Mouse (Mus musculus) CH12.LX (cell line): ENCODE results near the gene Wdr81. TPM values are rescaled to one million over a fixed set of nuclear protein-coding genes. Genes with fewer than 3 reads are reported as not detected.

Source experiments
- DNase-seq: peaks from one replicate; pipeline ENCODE4 v3.0.0-alpha.2; 2013; ENCODE audit errors: extremely low read depth
- H3K27ac ChIP-seq: 2 replicates; pipeline ENCODE4 v1.5.1; 2012; ENCODE audit warnings: low read depth, mild to moderate bottlenecking, control low read depth, moderate library complexity; ENCODE audit not compliant: insufficient read depth
- H3K27me3 ChIP-seq: replicated peaks from 2 replicates; pipeline ENCODE3; 2012; ENCODE audit warnings: inconsistent platforms
- H3K36me3 ChIP-seq, 2 experiments: replicated peaks in 1 of 2; 2 replicates each; pipeline versions ENCODE3 to v1.6.1; 2012; ENCODE audit warnings: inconsistent platforms in 1 of 2, low read length in 1 of 2, mild to moderate bottlenecking in 1 of 2, mixed read lengths in 1 of 2, moderate library complexity in 1 of 2; ENCODE audit not compliant: control insufficient read depth in 1 of 2, insufficient read depth in 1 of 2
- H3K4me1 ChIP-seq, 2 experiments: 2 replicates each; pipeline ENCODE4 v1.6.1; 2012; ENCODE audit warnings: inconsistent platforms in 1 of 2, moderate library complexity in 1 of 2; ENCODE audit not compliant: insufficient read depth in 2 of 2, control insufficient read depth in 1 of 2
- H3K4me2 ChIP-seq: 2 replicates; pipeline ENCODE4 v1.6.1; 2012; ENCODE audit warnings: low read depth, mild to moderate bottlenecking, control low read depth; ENCODE audit not compliant: poor library complexity, insufficient read depth, severe bottlenecking
- H3K4me3 ChIP-seq, 3 experiments: fragments of 150-350 bp in 1 of 3; sonication (generic) in 1 of 3; replicated peaks in 1 of 3; 2 replicates each; pipeline versions ENCODE3 to v1.5.1; 2011 to 2012; ENCODE audit warnings: low read depth in 2 of 3, low read length in 2 of 3, mild to moderate bottlenecking in 2 of 3, moderate library complexity in 2 of 3, control low read depth in 1 of 3, improper control_type of control experiment in 1 of 3, inconsistent platforms in 1 of 3, mixed read lengths in 1 of 3; ENCODE audit not compliant: poor library complexity in 1 of 3
- H3K79me2 ChIP-seq: replicated peaks from 2 replicates; pipeline ENCODE4 v1.6.1; 2012; ENCODE audit warnings: mild to moderate bottlenecking, moderate library complexity; ENCODE audit not compliant: control insufficient read depth, poor library complexity, insufficient read depth, severe bottlenecking; ENCODE audit errors: extremely low read depth
- H3K9ac ChIP-seq: 2 replicates; pipeline ENCODE4 v1.6.1; 2012; ENCODE audit warnings: low read depth, mild to moderate bottlenecking, control low read depth, moderate library complexity; ENCODE audit not compliant: insufficient read depth
- H3K9me3 ChIP-seq: replicated peaks from 2 replicates; pipeline ENCODE3; 2012; ENCODE audit warnings: low read length, inconsistent platforms, mixed read lengths
- BHLHE40 ChIP-seq: IDR thresholded peaks from 2 replicates; pipeline ENCODE4 v1.6.1; 2011; ENCODE audit warnings: mild to moderate bottlenecking, low read depth, low read length, improper control_type of control experiment
- CHD1 ChIP-seq: IDR thresholded peaks from 2 replicates; pipeline ENCODE4 v1.6.1; 2012; ENCODE audit warnings: low read depth, low read length, improper control_type of control experiment, inconsistent platforms
- CHD2 ChIP-seq: IDR thresholded peaks from 2 replicates; pipeline ENCODE4 v1.6.1; 2011; ENCODE audit warnings: low read length, improper control_type of control experiment
- CTCF ChIP-seq, 2 experiments: IDR thresholded peaks in 1 of 2; conservative IDR thresholded peaks in 1 of 2; 2 replicates each; pipeline ENCODE4 v1.5.1; 2011 to 2012; ENCODE audit warnings: low read depth in 2 of 2, low read length in 2 of 2, improper control_type of control experiment in 1 of 2, inconsistent platforms in 1 of 2, mild to moderate bottlenecking in 1 of 2, moderate library complexity in 1 of 2
- E2F4 ChIP-seq: IDR thresholded peaks from 2 replicates; pipeline ENCODE4 v1.6.1; 2011; ENCODE audit warnings: low read depth, low read length, improper control_type of control experiment; ENCODE audit not compliant: insufficient replicate concordance
- ELF1 ChIP-seq: IDR thresholded peaks from 2 replicates; pipeline ENCODE4 v1.6.1; 2014; ENCODE audit warnings: low read depth, mild to moderate bottlenecking, inconsistent platforms, low read length, improper control_type of control experiment
- EP300 ChIP-seq: IDR thresholded peaks from 2 replicates; pipeline ENCODE4 v1.6.1; 2011; ENCODE audit warnings: low read length, improper control_type of control experiment
- ETS1 ChIP-seq: conservative IDR thresholded peaks from 2 replicates; pipeline ENCODE4 v1.6.1; 2012; ENCODE audit warnings: low read depth, mild to moderate bottlenecking, inconsistent platforms, low read length, improper control_type of control experiment, moderate library complexity
- GABPA ChIP-seq: IDR thresholded peaks from 2 replicates; pipeline ENCODE4 v1.6.1; 2012; ENCODE audit warnings: low read depth, low read length, improper control_type of control experiment, inconsistent platforms; ENCODE audit not compliant: insufficient replicate concordance
- HCFC1 ChIP-seq: IDR thresholded peaks from 2 replicates; pipeline ENCODE4 v1.6.1; 2012; ENCODE audit warnings: low read depth, mild to moderate bottlenecking, inconsistent platforms, low read length, improper control_type of control experiment
- IRF4 ChIP-seq: IDR thresholded peaks from 2 replicates; pipeline ENCODE4 v1.6.1; 2014; ENCODE audit warnings: low read depth, mild to moderate bottlenecking, inconsistent platforms, low read length, improper control_type of control experiment
- JUN ChIP-seq: IDR thresholded peaks from 2 replicates; pipeline ENCODE4 v1.6.1; 2011; ENCODE audit warnings: low read depth, mild to moderate bottlenecking, low read length, improper control_type of control experiment, moderate library complexity; ENCODE audit not compliant: insufficient read depth
- JUND ChIP-seq: conservative IDR thresholded peaks from 2 replicates; pipeline ENCODE4 v1.6.1; 2011; ENCODE audit warnings: low read depth, low read length, improper control_type of control experiment
- KAT2A ChIP-seq: IDR thresholded peaks from 2 replicates; pipeline ENCODE4 v1.6.1; 2012; ENCODE audit warnings: low read length, improper control_type of control experiment, inconsistent platforms; ENCODE audit not compliant: insufficient replicate concordance
- MAFK ChIP-seq: IDR thresholded peaks from 2 replicates; pipeline ENCODE4 v1.6.1; 2011; ENCODE audit warnings: low read length, improper control_type of control experiment; ENCODE audit not compliant: insufficient replicate concordance
- MAX ChIP-seq: IDR thresholded peaks from 2 replicates; pipeline ENCODE4 v1.6.1; 2011; ENCODE audit warnings: low read length, improper control_type of control experiment
- MAZ ChIP-seq: IDR thresholded peaks from 2 replicates; pipeline ENCODE4 v1.6.1; 2012; ENCODE audit warnings: low read depth, mild to moderate bottlenecking, inconsistent platforms, low read length, improper control_type of control experiment, moderate library complexity
- MEF2A ChIP-seq: IDR thresholded peaks from 2 replicates; pipeline ENCODE4 v1.6.1; 2014; ENCODE audit warnings: low read depth, mild to moderate bottlenecking, inconsistent platforms, low read length, improper control_type of control experiment, borderline replicate concordance
- MXI1 ChIP-seq: IDR thresholded peaks from 2 replicates; pipeline ENCODE4 v1.6.1; 2011; ENCODE audit warnings: mild to moderate bottlenecking, low read depth, low read length, improper control_type of control experiment
- MYC ChIP-seq: IDR thresholded peaks from 2 replicates; pipeline ENCODE4 v1.6.1; 2011; ENCODE audit warnings: low read depth, mild to moderate bottlenecking, improper control_type of control experiment, low read length
- NELFE ChIP-seq: IDR thresholded peaks from 2 replicates; pipeline ENCODE4 v1.6.1; 2011; ENCODE audit warnings: low read depth, low read length, improper control_type of control experiment
- NRF1 ChIP-seq: IDR thresholded peaks from 2 replicates; pipeline ENCODE4 v1.6.1; 2014; ENCODE audit warnings: low read depth, mild to moderate bottlenecking, inconsistent platforms, low read length, improper control_type of control experiment, moderate library complexity
- PAX5 ChIP-seq: IDR thresholded peaks from 2 replicates; pipeline ENCODE4 v1.6.1; 2012; ENCODE audit warnings: low read length, inconsistent platforms, mixed read lengths
- POLR2A ChIP-seq: IDR thresholded peaks from 2 replicates; pipeline ENCODE4 v1.6.1; 2011; ENCODE audit warnings: low read depth, mild to moderate bottlenecking, improper control_type of control experiment, low read length
- POLR2AphosphoS2 ChIP-seq: IDR thresholded peaks from 2 replicates; pipeline ENCODE4 v1.6.1; 2011; ENCODE audit warnings: low read depth, low read length, improper control_type of control experiment
- RAD21 ChIP-seq: IDR thresholded peaks from 2 replicates; pipeline ENCODE4 v1.6.1; 2011; ENCODE audit warnings: low read depth, mild to moderate bottlenecking, low read length, improper control_type of control experiment, moderate library complexity
- RCOR1 ChIP-seq: conservative IDR thresholded peaks from 2 replicates; pipeline ENCODE4 v1.6.1; 2012; ENCODE audit warnings: low read depth, mild to moderate bottlenecking, inconsistent platforms, low read length, improper control_type of control experiment
- SIN3A ChIP-seq: IDR thresholded peaks from 2 replicates; pipeline ENCODE4 v1.6.1; 2012; ENCODE audit warnings: low read length, improper control_type of control experiment, inconsistent platforms
- SMC3 ChIP-seq: IDR thresholded peaks from 2 replicates; pipeline ENCODE4 v1.6.1; 2011; ENCODE audit warnings: low read depth, low read length, improper control_type of control experiment
- TBP ChIP-seq: conservative IDR thresholded peaks from 2 replicates; pipeline ENCODE4 v1.6.1; 2011; ENCODE audit warnings: low read depth, low read length, improper control_type of control experiment
- TCF12 ChIP-seq: IDR thresholded peaks from 2 replicates; pipeline ENCODE4 v1.6.1; 2014; ENCODE audit warnings: low read depth, mild to moderate bottlenecking, inconsistent platforms, low read length, improper control_type of control experiment
- UBTF ChIP-seq: IDR thresholded peaks from 2 replicates; pipeline ENCODE4 v1.6.1; 2012; ENCODE audit warnings: low read depth, mild to moderate bottlenecking, inconsistent platforms, low read length, improper control_type of control experiment, moderate library complexity
- USF1 ChIP-seq: IDR thresholded peaks from 2 replicates; pipeline ENCODE4 v1.6.1; 2014; ENCODE audit warnings: low read depth, mild to moderate bottlenecking, inconsistent platforms, low read length, improper control_type of control experiment
- USF2 ChIP-seq: conservative IDR thresholded peaks from 2 replicates; pipeline ENCODE4 v1.6.1; 2011; ENCODE audit warnings: low read depth, low read length, improper control_type of control experiment
- ZC3H11A ChIP-seq: IDR thresholded peaks from 2 replicates; pipeline ENCODE4 v1.6.1; 2012; ENCODE audit warnings: low read depth, mild to moderate bottlenecking, inconsistent platforms, low read length, improper control_type of control experiment
- ZKSCAN1 ChIP-seq: IDR thresholded peaks from 2 replicates; pipeline ENCODE4 v1.6.1; 2012; ENCODE audit warnings: low read depth, inconsistent platforms, low read length, improper control_type of control experiment, borderline replicate concordance
- ZMIZ1 ChIP-seq: IDR thresholded peaks from 2 replicates; pipeline ENCODE4 v1.6.1; 2012; ENCODE audit warnings: low read depth, mild to moderate bottlenecking, inconsistent platforms, low read length, improper control_type of control experiment
- ZNF384 ChIP-seq: IDR thresholded peaks from 2 replicates; pipeline ENCODE4 v1.6.1; 2012; ENCODE audit warnings: low read depth, low read length, improper control_type of control experiment, inconsistent platforms
- dilution Hi-C: fragments of 300-500 bp; cut with MboI; formaldehyde crosslinking; loops from 2 replicates; pipeline ENCODE4 v1.14.3; 2020; ENCODE audit warnings: low sequenced_read_pairs; ENCODE audit not compliant: extremely low pct_unique_long_range_greater_than_20kb, extremely low pct_ligation_motif_present
- in situ Hi-C: fragments of 300-500 bp; cut with MboI; formaldehyde crosslinking; loops from 3 replicates; pipeline ENCODE4 v1.14.3; 2019; ENCODE audit warnings: low sequenced_read_pairs, low pct_ligation_motif_present, low pct_unique_long_range_greater_than_20kb, mixed read lengths
- polyA plus RNA-seq: library from polyadenylated mRNA; unstranded; fragments of >175 nt; gene quantifications from 2 replicates; pipeline ENCODE4 v1.2.1, GENCODE M21; 2012; ENCODE audit warnings: low read depth; ENCODE audit not compliant: insufficient read length
- total RNA-seq, 2 experiments: library from RNA; depleted of rRNA; stranded (reverse); fragments of 300-350 nt in 1 of 2; fragments of >200 nt in 1 of 2; gene quantifications; 2 replicates each; pipeline ENCODE4 v1.2.3; 2012 to 2014

Wdr81 gene
- total and polyA plus RNA-seq, 3 experiments, result 3.1 to 16.3 (median 13.7) TPM

DNA sequence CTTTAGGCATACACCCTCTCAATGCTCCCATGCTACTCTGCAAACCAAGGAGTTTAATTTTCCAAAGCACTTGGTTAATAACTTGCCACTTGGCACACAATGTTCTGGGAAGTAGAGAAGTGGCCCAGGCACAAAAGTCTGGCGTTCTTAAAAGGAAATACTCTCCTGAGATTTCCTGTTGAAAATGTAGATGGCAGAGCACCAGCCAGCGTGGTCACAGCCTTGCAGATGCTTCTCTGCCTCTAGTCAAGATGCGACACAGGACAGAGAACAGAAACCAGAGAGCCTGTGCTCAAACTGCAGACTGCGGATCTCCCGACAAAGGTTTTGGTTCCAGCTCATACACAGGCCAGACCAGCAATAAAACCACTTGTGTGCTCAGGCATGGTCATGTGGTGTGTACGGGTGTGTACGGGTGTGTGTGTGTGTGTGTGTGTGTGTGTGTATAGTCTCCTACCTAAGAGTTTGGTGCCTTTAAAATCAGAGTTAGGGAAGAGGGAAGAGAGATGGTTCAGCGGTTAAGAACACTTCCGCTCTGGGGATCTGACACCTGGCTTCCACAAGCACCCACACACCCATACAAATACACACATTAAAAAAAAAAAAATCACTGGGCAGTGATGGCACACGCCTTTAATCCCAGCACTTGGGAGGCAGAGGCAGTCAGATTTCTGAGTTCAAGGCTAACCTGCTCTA is 672 bp upstream of the Wdr81 start:
- Histone ChIP-seq H3K4me1 (peaks cover 34 to 87% of the 10 kb centered on the region in 2 experiments), H3K27ac (peak overlapping the region; percentile 83), H3K9ac (peak overlapping the region; percentile 54), H3K4me2 (peak overlapping the region; percentile 60), H3K79me2 (no peaks in the 10 kb centered on the region), H3K36me3 (peaks cover 18 to 30% of the 10 kb centered on the region in 2 experiments), H3K27me3 (no peaks in the 10 kb centered on the region), H3K4me3 (peak overlapping the region in 2 of 3 experiments; percentile 27 to 53), H3K9me3 (no peaks in the 10 kb centered on the region)
- DNase-seq, result peak; percentile 84
- dilution Hi-C loops, result no loop called here
- TF ChIP-seq JUN (no peak), IRF4 (peak; percentile 73), UBTF (no peak), RCOR1 (peak; percentile 56; the same call in 1 of the 2 replicates), MXI1 (no peak; the same call in 1 of the 2 replicates), HCFC1 (no peak), BHLHE40 (peak; percentile 64), MAX (peak; percentile 52; the same call in 1 of the 2 replicates), PAX5 (no peak), NRF1 (no peak), KAT2A (0 out of 2 replicates have a peak, but pooled peaks have one; percentile 39), ZMIZ1 (0 out of 2 replicates have a peak, but pooled peaks have one; percentile 50), CHD2 (0 out of 2 replicates have a peak, but pooled peaks have one; percentile 40), ZNF384 (peak; percentile 85), MAFK (no peak; the same call in 1 of the 2 replicates), SMC3 (no peak; the same call in 1 of the 2 replicates), SIN3A (peak; percentile 36), CHD1 (no peak), EP300 (peak; percentile 82), ZKSCAN1 (no peak), MEF2A (peak; percentile 41), E2F4 (no peak), USF2 (peak; percentile 37), USF1 (peak; percentile 52), ZC3H11A (no peak), GABPA (no peak), ELF1 (peak; percentile 33; the same call in 1 of the 2 replicates), POLR2AphosphoS2 (no peak), JUND (0 out of 2 replicates have a peak, but pooled peaks have one; percentile 35), NELFE (no peak), POLR2A (no peak; the same call in 1 of the 2 replicates), MAZ (0 out of 2 replicates have a peak, but pooled peaks have one; percentile 9), TCF12 (no peak), RAD21 (no peak; the same call in none of the 2 replicates), ETS1 (peak; percentile 41), TBP (0 out of 2 replicates have a peak, but pooled peaks have one; percentile 56), CTCF (conservative IDR thresholded peaks at IDR 0.05 in 1 of 2, IDR thresholded peaks at IDR 0.05 in 1 of 2; ENCODE audit: low read depth in 2 of 2, low read length in 2 of 2) (no peak), MYC (peak; percentile 66; the same call in 1 of the 2 replicates)
- in situ Hi-C loops, result loop anchor here (5.0 kb wide), 1 partner anchor 43 kb away; no protein-coding TSS in a partner anchor
